Mouse (Mus musculus) mature B cell (primary cell): ENCODE results near the gene Atxn7l1.

Experiments
- in situ Hi-C: fragments of 300-500 bp; cut with MboI; formaldehyde crosslinking; loops from 2 replicates; pipeline ENCODE4 v1.14.3; 2019

Gene Atxn7l1

DNA sequence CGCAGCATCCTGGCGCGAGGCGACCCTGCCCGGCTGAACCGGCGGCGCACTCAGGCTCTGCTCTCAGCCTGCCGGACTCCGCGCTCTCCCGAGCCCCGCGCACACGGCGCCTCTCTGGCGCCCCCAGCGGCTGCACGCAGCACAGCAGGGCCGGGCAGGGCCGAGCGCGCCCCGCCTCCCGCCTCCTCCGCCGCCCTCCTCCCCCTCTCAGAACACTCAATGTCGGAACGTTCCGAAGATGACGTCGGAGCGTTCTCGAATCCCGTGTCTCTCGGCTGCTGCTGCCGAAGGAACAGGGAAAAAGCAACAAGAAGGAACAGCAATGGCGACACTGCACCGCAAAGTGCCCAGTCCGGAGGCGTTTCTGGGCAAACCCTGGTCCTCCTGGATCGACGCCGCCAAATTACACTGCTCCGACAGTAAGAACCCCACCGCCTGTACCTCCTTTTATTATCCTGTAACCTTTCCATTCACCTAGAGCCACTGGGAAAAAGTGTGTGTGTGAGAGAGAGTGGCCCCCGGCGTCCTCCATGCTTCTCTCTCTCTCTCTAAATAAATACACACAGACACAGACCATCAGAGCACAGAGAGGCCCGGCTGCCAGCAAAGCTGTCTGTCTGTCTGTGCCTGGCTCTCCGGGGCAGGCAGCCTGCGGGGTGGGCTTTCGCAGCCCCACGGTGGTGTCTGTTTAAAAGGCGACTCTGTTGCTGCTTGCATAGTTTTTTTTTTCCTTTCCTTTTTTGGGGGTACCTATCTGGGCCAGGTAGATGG, at the start of gene Atxn7l1:
Gene Atxn7l1, plus strand, starts transcription at position 197 of the 771 bp plus-strand sequence.
- in situ Hi-C loops = loop anchor here (10.0 kb wide), 1 partner anchor 123 kb away; no protein-coding TSS in a partner anchor

DNA sequence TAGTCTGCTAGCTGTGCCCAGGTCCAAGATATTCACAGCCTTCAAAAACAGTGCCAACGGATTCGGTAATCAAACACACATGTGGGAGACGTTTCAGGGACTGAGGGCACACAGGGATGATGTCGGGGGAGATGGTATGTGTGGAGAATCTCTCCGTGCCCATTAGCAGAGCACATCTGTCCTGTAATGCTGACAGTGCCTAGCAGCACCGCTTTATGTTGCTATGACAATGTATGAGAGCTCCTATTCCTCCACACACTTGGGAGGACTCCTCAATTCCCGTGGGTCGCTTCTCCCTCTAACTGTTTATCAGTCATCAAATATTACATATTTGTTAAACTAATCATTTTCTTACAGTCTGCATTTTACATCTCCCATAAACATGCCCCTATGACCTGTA, 45.9 kb upstream of the Atxn7l1 start:
- in situ Hi-C loops = no loop called here

DNA sequence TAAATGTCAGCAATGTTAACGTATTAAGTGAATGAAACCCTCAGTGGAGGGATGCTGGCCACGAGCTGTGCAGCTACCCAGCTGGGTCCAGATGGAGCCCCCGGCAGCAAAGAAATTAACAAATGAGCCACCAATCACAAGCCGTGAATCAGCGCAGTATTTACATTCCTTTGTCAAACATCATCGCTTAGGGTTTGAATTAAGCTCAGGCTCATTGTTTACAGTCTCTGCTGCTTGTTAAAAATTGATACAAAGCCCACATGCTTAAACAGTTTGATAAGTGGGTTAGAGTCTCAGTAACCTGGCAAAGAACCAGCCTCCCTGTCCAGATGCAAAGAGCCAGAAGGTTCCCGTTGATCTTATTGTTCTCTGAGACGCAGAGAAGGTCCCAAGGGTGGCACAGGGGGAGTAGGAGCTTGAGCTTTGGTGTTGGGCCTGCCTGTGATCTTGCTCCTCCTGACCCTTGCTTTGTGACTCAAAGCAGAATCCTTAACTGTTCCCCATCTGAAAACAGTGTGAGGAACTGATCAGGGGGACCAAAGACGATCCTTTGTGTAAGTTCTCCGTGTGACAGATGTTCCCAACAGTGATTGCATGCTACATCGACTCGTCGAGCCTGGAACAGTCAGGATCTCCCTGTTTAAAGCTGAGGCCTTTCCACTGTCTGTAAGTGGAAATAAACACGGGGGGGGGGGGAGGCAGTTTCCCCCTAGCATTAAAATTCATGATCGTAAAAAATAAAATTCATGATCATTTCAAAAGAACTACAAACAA, 45.0 kb upstream of the Atxn7l1 start:
- in situ Hi-C loops = no loop called here

DNA sequence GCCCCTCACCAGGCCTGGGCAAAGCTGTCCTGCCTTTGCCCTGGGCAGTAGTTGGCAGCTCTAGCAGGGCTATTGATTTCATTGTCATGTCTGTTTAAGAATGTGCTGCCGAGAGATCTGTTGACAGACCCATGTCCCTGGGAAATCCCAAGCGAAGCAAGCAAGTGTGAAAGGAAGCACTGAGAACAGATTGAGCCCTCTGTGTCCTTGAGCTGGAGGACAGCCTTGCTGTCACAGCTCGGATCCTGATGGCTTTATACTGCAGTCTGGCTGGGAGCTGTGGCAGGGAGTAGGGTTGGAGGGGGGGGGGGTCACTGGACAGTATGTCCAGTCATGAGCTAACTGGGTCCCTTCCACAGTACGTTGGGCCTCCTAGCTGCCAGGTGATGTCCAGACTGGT, 41.8 kb upstream of the Atxn7l1 start:
- in situ Hi-C loops = no loop called here

DNA sequence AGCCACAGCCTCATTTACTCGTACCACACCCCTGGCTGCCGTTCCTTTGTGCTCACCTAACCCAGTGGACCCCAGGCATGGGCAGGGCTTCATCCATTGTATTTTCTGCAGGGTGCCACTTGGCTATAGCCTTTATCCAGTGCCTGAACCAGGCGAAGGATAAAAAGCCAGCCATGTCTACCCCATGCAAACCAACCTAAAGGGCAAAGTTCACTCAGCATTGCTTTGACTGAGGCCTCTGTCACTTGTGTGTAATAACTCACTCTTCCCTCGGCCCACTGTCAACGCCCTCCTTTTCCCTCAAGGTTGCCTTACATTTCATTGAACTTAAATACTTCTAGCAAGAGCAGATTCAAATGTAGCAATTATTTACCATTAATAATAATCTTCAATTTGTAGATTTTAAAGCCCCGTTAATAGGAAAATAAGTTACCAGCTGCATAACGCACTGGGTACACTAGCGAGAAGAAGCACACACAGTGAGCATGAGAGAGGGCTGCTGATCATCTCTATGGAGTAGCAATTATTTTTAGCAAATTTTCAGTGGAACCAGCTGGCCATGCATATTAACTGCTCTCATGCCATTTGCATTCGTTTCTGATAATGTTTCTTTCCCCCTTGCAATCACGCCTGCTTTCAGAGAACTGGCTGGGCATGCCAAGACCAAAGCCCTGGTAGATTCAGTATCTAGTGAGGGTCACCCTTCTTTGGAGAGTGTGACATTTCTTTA, 40.9 kb upstream of the Atxn7l1 start:
- in situ Hi-C loops = no loop called here

DNA sequence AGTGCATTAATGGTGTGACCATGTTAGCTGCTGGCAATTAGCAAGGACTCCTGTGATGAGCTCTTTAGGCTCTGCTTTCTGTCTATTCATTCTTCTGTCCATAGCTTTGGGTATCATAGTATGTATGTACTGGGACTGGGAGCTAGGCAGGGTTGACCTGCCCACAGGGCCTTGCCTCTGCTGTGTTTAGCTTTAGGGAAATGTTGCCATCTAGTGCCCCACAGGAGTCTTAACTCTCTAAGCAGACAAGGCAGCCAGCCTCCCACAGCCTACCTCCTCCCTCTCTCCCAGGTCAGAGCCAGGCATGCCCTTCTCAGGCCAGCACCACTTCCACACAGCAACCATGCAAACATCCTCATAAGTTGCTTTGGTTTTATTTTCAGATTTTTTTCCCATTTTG, 38.0 kb upstream of the Atxn7l1 start:
- in situ Hi-C loops = no loop called here

DNA sequence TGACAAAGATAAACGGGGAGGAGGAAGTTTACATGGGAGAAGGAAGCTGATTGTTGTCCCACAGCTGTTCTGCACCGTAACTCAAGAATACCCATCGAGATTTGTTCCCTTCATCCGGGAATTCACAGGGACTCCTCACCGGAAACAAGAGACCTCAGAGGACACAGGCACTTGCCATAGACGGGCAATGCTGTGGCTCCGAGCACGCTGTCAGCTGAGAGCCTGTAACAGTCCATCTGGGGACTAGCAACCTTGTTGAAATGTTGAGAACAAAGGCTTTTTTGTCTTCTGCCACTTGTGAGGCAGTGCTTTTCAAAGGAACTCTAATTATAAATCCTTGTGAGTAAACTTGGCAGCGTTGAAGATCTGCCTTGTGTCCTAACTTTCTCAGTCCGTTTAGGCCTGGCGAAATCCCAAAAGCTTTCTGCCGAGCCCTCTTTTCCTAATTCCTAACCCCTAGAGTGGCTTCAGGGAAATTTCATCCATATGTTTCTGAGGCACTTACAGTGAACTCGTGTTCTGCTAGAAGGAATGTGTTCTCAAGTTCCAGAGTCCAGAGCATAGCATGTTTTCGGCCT, 36.5 kb upstream of the Atxn7l1 start:
- in situ Hi-C loops = no loop called here

DNA sequence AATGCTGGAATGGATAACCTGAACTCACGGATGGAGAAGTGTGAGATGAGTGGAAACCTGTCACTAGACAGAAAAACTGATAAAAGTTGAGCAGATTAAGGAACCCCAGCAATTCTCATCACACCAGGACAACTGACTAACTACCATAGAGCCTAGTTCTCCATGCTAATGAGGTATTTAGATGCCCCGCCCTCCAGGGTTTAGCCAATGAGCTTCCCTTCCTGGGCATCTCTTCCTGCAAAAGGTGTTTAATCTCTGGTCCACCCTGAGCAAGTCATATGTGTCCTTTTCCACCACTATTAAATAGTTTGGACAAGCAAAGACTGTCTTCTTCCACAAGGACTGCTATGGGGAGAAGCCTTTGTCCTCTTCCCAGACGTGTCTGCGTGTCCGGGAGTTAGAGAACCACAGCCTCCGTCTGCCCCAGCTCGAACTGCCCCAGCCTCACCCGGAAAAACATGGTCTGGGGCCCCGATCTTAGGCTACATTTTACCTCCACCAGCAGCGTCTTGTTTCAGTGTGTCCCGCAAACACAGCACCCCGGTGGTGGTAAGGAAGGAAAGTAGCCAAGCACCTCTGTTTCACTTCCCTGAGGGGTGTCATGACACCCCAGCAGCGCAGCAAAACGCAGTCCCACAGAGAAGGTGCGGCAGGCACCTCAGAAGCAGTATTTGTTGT, 28.7 kb upstream of the Atxn7l1 start:
- in situ Hi-C loops = no loop called here

DNA sequence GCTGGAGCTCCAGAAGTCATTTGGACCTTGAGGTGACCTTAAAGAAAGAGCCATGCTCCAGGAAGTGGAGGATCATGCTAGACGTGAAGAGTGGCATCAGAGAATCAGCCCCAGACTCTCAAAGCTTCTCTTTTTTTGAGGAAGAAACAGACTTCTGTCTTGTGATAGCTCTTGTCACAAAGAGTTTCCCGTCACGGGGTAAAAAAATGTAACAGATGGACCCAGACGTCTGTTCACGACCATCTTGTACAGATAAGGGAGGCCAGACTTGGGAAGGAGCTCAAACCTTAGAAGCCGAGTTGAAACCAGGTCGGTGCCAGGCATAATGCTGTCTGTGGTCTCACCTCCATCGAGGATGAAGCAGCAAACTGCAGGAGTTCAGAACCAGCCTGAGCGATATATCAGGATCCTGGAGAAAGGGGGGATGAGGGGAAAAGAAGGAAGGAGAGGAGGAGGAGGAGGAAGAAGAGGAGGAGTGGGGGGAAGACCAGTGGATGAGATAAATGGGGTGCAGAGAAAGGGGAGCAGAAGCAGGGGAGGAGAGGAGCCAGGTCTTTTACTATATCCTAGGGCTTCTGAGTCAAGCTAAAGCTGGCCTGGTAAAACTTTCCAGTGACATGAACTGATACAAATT, 21.8 kb upstream of the Atxn7l1 start:
- in situ Hi-C loops = no loop called here

DNA sequence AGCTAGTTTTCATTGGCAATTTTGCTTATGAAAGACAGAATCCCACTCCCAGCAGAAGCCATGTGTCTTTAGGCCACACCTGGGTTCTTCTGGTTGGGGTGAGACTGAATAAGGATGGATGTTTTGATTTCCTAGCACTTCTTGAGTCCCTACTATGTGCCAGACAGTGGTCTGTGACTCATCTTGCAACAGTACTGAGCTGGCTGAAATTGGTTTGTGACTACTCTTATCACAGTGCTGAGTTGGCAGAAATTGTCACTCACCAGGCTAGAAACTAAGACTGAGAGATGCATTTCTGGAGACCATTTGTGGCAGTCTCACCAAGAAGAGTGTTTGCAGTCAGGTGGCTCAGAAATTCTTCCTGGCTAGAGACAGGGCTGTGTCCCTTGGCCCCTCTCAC, 21.2 kb upstream of the Atxn7l1 start:
- in situ Hi-C loops = no loop called here

DNA sequence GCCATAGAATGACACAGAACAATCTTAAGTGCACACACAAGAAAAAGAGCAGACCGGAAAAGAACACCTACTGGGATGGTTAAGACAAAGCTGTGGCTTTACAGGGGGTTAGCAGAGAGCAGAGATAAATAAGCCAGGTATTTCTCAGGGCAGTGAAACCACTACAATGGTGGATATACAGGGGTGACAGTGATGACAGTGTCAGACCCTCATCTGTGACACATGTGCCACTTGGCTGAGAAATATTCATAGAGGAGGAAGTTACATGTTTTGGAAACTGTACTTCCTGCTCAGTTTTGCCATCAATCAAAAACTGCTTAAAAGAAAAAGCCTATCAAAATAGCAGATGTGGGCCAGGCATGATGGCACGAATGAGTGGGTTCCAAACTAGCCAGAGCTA, 19.4 kb upstream of the Atxn7l1 start:
- in situ Hi-C loops = no loop called here

DNA sequence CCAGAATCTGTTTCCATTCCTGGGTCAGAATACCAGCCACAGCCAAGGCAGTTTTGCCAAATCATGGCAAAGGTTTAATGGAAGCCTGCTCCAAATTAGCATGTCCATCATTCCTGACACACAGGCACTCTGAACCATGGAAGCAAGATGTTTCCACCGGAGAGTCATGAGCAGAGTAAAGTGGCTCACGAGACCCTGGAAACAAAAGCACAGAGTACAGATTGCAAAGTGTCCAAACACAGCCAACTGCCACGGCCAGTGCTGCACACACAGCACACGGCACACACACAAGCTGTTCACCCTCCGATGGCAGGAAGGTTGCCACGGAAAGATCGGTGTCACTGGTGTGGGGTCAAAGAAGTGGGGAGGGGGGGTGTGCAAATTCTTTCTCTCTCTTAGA, 18.8 kb upstream of the Atxn7l1 start:
- in situ Hi-C loops = no loop called here

DNA sequence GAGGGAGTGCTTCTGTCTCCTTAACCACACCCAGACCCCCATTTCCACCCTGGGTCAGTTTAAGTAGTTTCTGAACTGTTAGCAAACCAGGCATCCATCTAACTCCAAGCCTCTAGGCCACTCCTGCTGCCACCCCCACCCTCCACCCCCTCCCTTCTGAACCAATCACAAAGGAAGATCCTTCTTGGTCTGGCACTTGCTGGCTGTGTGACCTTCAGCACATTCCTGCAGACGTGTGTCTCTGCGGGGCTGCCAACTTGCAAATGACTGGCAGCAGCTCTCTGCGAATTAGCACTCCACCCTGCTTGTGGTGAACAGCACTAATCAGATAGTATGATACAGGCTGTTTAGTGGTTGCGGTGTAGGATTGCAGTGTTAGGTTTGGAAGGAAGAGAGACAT, 18.1 kb upstream of the Atxn7l1 start:
- in situ Hi-C loops = no loop called here

DNA sequence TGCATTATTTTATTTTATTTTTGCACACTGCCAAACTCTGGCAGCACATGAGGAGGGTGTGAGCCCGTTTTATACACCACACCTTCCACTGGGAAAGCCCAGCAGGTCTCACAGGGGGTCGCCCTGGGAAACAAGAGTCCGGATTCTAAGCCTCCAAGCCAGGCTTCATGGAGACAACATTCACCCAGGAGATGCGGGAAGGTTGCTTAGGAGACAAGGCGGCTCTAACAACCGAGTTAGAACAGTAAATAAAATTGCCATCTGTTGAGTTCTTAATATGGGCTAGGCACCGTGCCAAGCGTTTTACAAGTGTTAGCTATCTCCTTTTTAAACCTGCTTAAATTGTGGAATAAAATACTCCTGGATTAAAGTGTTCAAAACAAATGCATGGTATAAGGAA, 17.1 kb upstream of the Atxn7l1 start:
- in situ Hi-C loops = no loop called here

DNA sequence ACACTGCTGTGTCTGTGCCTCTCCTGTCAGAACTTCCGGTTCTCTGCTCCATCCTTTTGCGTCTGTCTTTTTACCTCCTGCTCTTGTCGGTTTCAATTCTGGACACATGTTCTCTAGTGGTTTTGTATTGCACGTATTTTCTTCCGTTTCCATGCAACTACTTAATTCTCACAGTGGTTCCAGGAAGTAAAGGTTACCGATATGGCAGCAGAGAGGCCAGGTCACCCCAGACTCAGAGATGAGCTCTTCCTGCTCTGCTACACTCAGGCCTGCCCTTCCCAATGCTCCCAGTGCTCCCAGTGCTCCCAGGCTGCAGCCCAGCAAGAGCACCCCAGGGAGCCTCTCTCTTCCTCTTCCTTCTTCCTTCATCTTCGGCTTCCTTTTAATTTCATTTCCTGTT, 15.7 kb upstream of the Atxn7l1 start:
- in situ Hi-C loops = no loop called here

DNA sequence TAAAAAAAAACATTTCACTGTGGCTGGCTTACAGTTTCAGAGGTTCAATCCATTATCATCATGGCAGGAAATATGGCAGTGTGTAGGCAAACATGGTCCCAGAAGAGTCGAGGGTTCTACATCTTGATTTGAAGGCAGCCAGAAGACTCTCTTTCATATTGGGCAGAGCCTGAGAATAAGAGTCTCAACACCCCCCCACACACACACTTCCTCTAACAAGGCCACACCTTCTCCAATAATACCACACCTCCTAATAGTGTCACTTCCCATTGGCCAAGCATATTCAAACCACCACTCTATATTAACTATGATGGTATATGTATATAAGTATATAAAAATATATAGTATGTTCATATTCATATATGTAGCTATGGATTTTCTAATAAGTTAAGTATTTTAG, 9.6 kb upstream of the Atxn7l1 start:
- in situ Hi-C loops = no loop called here

DNA sequence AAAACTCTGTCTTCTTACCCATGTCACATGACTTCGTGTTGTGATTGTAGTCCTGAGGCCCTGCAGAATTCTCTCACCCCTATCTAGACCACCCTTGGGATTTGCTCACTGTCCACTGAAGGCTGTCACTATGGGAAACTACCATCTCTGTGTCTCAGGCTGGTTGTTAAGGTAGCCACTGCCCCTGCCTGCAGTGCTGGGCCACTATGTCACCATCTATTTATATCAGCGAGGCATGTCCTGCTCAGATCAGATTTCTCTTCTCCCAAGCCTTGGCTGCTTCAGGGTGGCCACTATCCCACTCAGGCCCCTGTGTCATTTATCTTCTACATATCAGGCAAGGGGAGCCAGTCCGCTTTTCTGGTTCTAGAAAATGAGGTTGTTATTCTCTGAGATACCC, 8.4 kb upstream of the Atxn7l1 start:
- in situ Hi-C loops = no loop called here

DNA sequence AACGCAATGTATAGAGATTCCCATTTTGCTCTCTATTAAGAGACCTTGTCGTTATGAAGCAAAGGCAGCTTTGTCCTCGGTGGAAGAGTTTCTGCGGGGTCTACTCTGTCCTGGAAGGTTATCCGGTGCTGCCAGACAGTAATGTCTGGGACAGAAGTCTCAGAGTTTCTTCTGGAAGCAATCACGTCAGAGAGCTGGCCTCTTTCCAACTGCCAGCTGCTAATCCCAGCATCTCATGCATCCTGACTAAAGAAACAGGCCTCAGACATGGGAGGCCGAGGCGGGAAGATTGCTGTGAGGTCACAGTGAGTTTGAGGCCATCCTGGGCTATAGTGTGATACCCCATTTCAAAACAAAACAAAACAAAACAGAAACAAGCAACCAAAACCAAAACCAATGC, 3.0 kb upstream of the Atxn7l1 start:
- in situ Hi-C loops = loop anchor here (10.0 kb wide), 1 partner anchor 120 kb away; no protein-coding TSS in a partner anchor

DNA sequence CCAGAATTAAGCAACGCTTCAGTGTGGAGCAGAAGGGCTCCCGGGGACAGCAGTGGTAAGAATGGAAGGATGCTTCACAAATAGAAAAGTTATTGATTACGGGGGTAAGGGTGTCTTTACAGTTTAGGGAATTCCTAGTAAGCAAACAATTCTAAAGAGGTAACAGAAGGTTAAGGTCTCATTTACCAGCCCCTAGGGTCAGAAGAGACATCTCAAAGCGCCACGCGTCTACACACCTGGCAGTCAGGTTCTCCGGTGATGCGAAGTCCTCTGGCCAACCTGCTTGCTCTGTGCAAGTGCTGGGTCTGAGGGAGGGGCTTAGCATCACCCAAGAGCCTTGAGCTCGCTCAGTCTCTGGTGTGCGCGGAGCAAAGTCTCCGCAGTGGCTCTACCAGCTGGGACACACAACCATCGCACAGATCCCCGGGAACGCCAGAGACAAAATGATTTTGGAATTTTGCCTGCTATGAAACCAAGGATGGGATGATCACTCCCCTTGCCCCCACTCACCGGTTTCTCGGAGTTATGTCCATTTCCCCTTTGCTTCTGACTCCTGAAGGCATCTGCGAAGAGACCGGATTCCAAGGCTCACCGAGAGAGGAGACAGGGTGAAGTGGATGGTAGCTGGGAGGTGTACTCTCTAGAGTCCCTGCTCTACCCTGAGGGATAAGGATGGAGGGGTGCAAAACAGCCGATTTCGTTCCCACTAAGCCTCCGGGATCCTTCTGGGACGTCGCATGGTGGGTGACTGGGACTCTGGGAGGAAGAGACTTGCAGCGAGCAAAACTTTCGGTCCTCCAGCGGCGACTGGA, 665 bp upstream of the Atxn7l1 start:
- in situ Hi-C loops = loop anchor here (10.0 kb wide), 1 partner anchor 122 kb away; no protein-coding TSS in a partner anchor

DNA sequence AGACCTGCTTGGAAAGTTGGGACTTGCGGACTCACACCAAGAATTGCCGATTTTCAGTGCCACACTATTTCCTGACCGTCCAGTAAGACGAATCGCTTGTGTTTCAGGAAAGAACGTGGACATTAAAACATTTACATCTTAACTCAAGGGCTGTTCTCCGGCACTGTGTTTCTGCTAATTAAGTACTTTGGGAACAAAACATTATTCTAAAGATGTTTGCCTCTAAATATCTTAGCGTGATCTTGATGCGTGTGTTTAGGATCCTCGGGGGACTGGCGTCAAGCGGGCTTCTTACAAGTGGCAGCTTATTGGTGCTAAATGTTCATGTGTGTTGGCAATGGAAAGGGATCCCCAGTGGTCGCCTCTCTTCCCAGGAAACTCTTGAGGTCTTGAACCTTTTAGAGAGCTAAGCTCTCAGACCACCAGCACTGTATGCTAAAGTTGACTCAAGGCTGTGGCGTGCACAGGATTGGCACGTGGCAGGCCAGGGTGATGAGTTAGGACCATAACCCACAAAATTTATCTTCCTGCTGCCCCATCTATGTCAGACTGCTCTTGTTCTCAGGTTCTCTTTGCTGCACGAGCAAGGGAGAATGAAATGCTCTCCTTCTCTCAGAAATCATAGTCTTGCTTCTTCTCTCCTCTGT, 2.2 kb downstream of the Atxn7l1 start:
- in situ Hi-C loops = loop anchor here (10.0 kb wide), 1 partner anchor 125 kb away; no protein-coding TSS in a partner anchor
